Mouse (Mus musculus) right cerebral cortex, postnatal 25 days (tissue): ENCODE measurements around the gene Ap3s2.

Experiments
- DNase-seq: peaks from one replicate; pipeline ENCODE4 v3.0.0; 2022

Ap3s2 gene

DNA sequence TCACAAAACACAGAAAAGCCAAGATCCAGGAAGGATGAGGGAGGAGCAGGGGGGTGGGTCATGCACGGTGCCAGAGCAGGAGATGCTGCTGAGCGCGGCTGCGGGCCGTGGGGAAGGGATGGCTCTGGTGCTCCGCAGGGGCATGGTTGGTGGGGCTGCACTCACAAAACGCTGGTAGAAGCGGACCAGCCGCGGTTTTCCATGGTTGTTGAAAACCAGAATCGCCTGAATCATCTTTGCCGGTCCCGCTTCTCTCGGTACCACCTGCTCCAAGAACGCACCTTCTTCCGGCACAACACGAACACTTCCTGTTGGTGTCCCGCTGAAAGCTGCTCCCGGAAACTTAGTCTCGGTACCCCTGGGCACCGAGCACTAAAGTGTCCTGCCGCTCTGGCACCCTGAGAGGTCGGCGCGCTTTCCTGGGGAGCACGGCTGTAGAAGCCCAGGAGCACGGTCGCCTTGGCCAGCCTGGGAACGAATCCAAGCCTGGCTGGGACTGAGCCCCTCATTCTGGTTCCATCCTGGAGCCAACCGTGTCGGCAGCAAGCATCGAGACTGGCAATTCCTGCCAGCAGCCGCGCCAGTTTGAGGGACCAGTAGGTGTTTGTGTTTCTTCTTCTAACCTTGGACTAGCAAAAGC, at the start of gene Ap3s2:
Gene Ap3s2 (minus strand): TSS at position 306 of the 640 bp plus-strand sequence.
- DNase-seq, result peak; percentile 87

DNA sequence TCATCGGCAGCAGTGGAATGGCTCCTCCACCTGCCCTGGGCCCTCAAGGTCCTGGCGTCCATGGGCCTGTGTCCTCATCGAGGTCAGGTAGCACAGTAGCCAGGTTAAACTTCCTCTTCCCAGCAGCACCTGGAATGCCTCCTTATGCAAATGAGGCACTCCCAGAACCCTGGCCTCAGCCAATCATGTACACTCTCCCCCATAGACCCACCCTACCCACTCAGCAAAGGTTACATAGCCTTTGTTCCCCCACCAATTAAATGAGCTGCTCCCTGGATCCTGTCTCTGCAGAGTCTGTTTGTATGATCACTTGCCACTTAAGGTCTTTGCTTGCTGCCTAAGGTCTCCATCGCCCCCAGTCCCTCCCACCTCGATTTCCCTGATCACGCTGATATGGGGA, 47.9 kb upstream of the Ap3s2 start:
- no peak for DNase-seq

DNA sequence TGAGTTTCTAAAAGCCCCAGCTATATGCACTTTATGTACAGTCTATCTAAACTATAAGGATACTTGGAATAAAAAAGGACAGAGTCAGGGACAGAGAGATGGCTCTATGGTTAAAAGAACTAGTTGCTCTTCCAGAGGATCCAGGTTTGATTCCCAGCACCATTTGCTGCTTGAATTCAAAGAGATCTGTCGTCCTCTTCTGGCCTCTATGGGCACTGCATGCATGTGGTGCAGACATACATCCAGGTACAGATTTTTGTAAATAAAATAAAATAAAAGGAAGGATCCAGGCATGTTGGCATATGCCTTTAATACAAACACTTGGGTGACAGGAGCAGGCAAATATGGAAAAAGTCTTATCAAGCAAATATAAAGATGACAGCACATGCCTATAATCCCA, 41.2 kb upstream of the Ap3s2 start:
- no peak for DNase-seq

DNA sequence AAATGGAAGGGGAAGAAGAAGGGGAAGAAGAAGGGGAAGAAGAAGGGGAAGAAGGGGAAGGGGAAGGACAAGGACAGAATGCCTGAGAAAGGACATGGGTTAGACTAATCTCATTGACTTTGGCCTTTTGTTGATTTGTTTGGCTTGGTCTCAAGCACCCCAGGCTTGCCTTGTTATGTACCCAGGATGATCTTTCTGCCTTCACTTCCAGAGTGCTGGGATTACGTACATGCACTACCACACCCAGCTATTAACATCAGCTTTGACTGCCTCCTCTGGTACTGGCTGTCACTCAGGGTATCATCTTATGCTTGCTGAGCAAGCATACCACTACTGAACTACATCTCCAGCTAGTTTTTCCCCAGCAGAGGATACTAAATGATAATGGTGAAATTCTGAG, 35.7 kb upstream of the Ap3s2 start:
- DNase-seq, result no peak

DNA sequence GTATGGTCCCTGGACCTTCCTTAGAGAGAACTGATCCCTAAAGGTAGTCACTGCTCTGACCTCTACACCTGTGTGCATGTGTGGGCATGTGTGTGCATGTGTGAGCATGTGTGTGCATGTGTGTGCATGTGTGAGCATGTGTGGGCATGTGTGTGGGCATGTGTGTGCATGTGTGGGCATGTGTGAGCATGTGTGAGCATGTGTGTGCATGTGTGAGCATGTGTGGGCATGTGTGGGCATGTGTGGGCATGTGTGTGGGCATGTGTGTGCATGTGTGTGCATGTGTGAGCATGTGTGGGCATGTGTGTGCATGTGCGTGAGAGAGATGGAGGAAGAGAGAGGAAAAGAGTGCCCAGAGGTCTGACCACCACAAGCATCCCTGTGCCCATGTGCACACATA, 34.4 kb upstream of the Ap3s2 start:
- no peak for DNase-seq

DNA sequence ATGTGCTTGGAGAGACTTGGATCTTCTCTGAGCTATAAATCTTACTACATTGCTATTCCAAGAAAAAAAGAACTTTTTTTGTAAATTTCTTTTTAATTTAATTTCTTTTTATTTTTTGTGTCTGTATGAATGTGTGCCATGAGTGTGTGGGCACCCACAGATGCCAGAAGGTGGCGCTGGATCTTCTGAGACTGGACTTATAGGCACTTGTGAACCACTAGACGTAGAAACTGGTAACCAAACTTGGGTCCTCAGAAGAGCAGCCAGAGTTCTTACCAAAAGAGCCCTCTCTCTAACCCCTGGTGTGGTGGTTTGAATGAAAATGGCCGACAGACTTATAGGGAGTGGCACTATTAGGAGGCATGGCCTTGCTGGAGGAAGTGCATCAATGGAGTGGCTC, 30.6 kb upstream of the Ap3s2 start:
- DNase-seq, result no peak

DNA sequence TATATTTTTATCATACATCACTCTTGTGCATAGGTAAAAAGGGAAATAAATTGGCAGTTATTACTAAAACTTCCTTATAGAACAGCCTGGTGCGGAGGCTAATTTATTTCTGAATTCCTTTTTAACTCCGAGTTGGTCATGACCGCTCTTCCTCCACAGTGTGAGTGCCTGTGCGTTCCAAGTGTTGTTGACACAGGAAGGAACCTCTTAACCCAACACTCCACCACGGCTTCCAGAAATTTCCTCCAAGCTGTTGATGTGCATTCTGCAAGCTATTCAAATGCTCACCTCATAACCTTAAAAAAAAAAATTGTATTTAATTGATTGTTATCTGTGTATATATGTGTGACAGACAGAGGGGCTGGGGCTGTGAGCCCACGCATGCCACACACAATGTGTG, 29.8 kb upstream of the Ap3s2 start:
- no peak for DNase-seq

DNA sequence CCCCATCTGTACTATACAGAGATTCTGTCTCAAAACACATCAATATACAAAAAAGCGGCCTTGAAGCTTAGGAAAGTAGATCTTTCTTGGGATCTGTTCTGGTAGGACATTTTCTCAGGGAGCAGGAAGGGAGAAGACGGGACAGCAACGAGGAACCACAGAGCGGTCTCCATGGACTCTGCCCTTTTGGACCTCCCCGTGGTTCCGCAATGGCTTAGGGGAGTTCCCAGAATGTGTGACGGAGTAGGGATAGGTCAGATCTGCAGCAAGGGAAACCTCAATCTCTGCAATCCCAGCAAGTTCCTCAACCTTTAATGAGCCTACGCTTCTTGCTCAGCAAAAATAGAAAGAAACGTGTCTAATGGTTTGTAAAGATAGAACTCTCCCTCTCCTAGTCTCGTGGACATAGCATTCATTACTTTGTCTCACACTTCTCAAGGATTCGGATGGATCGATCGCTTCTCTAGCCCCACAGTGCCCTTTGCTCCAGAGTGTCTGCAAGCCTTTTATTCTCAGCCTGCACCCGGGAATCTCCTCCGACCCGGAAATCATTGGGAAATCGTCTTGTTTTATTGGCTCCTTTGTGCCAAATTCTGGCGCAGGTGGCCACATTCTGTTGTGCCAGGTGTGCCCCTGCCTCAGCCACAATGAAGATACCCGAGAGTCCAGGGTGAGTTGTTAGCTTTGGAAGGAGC, 15.2 kb upstream of the Ap3s2 start:
- DNase-seq, result no peak

DNA sequence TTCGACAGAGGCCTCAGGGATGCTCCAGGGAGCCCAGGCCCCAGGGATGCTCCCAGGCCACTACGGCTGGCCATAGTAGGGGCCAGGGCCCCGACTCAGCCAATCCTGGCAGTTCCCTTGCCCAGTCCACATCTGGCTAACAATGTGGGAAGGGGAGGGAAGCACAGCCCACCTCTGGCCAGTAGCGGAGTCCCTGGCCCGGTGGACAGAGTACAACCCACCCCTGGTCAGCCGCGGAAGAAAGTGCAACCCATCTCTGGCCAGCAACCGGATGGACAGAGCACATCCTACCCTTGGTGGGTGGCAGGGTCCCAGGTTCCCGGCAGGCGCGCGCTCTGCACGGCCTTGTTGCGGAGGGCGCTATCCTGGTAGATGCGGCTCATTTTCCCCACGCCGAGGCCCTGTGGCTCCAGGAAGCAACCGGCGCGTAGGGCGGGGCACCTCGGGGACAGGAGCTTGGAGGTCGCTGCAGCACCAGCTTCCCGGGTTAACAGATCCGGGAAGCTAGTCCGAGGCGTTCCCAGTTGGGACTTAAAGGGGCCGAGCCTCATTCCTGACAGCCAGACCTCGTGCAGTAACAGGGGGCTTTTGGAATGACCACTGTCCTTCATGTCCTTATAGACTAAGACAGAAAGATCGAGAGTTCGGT, 14.5 kb upstream of the Ap3s2 start, which contains the start of gene Arpin:
Gene Arpin (minus strand): TSS at position 498 of the 649 bp plus-strand sequence.
- DNase-seq, result peak; percentile 51

DNA sequence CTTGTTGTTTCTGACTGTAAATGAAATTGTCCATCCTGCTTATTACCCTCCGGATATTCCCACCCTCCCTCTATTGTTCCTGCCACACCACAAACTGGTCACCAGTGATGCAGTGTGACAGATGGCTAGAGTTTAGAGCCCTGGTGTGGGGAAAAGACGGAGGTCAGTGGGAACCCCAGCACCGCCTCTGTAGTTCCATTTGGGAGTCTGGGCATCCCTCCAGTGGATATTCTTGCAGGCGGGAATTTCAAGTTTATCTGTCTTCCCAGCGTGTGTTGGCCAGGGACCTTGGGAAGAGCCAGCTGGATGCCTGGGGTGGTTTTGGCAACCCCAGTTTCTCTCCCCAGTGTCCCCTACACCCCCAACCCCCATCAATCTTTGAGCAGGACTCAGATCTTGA, 14.0 kb upstream of the Ap3s2 start:
- DNase-seq, result no peak

DNA sequence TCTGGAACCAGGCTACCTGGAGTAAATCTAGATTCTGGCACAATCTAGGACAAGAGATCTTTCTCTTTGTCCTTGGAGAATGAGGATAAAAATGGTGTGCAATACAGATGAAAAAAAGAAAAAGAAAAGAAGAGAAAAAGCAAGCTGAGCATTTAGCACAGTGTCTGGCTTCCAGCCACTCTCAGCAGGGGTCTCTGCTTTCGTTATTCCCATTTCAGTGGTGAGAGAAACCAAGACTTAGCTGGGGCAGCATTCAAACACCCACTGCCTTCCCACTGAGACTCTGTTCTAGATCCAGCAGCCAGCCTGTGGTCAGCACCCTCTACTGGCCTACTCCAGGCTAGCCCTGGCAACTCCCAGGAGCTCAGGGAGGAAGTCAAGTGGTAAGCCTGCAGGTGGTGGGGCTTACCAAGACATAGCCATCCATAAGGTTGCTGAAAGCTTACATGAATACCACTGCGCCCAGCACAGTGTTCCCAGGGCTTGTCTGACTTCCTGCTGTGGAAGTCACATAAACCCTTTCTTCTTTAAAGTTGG, 8.1 kb upstream of the Ap3s2 start:
- no peak for DNase-seq

DNA sequence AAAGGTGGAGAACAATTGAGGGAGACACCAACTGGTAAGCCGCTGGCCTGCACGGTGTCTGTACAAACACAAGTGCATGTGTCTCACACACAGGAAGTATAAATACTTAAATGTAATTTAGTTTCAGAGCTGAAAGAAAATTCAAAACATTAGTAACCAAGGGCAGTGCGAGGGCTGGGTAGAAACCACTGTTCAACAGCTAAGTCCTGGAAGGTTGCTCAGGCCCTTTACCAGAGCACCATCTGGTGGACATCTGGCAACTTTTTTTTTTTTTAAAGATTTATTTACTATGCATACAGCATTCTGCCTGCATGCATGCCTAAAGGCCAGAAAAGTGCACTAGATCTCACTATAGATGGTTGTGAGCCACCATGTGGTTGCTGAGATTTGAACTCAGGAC, 5.9 kb downstream of the Ap3s2 start:
- no peak for DNase-seq

DNA sequence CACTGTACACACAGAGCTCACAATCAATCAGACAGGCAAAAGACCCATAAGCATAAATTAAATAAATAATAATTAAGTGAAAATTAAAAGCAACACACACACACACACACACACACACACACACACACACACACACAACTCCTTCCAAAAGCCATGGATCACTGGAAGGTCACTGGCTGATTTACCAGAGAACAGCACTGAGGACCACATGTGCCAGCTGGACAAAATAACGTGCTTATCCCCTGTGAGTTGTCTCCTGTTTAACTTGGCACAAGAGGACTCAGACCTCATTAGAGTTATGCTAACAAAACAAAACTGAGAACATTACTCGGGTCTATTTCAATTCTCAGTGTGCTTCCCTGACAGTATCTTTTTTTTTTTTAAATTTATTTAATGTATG, 13.1 kb downstream of the Ap3s2 start:
- DNase-seq, result no peak

DNA sequence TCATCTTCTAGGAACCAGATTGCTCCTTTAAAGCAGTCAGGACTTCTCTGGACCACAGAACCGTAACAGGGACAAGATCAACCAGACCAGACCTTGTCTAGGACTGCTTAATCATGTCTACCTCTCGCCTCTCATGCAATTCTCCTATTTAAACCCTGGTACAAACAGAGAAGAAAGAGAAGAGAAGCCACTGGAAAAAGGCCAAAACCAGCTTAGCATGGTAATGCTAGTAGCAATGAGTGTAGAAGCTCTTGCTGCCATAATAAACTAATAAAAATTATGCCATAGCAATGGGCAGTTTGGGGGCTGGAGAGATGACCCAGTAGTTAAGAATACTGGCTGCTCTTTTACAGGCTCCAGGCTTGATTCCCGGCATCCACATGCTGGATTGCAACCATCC, 13.5 kb downstream of the Ap3s2 start:
- no peak for DNase-seq

DNA sequence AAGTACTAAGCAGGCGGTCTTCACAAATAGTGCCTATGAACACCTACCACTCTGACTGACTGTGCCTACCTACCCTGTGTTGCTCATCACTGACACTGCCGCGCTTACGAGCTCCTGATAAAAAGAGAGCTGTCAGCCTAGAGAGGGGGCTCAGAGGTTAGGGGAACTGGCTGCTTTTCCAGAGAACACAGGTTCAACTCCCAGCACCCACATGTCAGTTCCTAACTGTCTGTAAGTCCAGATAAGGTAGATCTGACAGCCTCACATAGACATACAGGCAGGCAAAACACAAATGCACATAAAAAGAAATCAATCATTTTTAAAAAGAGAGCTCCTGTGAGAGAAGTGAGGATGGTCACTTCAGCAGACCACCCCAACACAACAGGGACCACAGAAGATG, 15.3 kb downstream of the Ap3s2 start:
- DNase-seq, result no peak

DNA sequence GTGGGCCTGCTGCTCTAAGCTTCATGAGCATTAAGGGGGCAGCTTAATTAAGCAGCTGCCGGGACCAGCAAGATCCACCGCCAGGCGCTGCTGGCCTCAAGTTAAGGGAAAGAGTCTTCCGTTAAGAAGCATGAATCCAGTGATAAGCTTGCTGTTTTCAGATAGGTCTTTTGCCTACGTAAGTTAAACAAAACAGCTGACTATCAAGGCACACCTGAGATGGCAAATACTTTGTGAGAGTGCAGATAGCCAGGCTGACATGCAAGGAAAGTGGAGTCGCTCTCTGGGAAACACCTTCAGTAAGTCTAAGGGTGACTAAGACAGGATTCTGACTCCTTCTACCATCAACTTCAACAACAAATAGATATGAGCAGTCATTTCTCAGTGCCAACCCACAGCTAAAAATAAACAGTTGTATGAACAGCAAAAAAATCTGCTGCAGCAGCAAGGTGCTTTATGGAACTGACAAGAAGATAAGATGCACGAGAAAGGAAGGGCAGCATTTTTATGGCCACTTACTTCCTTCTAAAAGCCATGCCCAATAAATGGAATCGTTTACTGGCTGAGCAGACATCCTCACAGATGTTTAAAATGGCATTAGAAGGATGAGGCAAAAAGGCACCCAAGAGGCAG, 17.2 kb downstream of the Ap3s2 start:
- DNase-seq, result no peak

DNA sequence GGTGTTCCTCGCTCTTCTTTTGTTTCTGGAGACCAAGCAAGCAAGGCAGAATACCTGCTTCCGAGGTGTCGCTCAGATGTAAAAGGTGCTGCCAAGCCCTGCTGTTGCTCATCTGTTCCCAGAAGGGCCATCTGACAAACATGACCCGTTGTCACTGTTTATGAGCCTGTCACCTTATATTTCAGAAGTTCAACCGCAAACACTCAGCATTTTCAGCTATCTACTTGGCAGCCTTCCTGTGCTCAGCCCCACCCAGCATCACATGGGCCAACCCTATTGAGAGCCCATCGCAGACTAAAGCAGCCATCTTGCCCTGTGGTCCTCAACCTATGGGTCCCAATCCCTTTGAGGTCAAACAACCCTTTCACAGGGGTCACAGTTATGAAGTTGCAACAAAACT, 19.7 kb downstream of the Ap3s2 start:
- no peak for DNase-seq

DNA sequence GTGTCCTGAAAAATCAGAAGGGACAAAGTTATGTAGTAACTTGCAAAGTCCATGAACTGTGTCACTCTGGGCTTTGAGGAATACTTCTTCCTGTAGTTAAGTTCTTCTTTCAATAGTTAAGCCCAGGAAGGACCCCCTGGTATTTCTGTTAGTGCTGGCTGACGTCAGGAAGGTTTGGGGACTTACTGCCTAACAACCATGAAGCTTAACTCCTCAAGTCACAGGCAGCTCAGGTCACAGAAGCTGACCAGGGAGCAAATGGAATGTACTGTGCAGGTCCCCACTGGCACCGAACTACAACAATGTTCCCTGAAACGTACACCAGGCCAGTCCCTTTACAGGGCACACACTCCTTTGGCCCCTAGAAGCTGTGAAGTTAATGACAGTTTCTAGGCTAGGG, 25.2 kb downstream of the Ap3s2 start:
- DNase-seq, result no peak

DNA sequence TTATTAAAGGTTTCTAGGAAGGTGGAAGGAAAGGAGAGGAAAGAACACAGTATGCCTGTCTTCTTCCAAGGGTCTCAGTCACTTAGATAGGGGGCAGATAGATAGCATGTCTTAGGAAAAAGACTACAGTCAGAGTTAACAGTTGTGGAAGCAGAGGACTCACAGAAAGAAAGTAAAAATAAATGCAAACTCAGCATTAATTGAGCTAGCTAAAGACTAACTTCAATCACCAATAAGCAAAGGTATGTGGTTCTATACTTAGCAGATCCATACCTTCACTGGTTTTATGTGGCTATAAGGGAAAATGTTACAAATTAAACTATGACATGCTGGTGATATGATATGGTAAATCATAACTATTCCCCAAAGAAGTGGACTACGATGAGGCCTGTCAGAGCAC, 25.7 kb downstream of the Ap3s2 start:
- DNase-seq, result no peak

DNA sequence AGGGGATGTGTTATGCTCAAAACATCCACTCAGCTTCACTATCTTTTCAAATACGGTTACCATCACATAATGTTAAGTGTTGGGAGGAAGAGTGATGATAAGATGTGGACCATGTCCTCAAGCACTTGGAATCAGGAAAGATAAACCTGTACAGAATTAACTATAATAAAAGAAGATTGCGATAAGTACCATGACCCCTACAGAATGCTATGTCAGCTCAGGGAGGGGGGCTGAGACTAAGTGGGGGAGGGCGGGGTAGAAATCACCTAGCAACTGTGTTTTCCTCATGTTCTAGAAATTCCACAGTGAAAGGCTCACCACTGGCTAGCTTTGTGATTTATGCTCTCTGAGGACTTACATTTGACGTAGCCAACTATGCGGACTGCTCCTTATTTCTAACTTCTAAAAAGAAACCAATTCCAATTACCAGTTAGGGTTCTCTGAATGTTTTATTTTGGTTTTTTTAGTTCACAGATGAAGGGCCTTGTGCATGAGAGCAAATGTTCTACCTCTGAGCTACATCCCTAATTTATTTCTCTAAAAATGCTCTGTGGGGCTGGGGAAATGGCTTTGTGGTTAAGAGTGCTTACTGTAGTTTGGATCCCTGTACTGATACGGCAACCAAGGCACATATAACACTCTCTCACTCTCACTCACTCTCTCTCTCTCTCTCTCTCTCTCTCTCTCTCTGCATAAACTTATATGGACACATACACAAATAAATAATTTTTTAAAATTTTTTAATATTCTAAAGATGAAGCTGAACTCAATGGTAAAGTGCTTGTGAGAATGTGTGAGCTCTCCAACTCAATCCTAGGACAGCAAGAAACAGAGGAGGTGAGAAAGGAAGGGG, 27.6 kb downstream of the Ap3s2 start:
- DNase-seq, result no peak

DNA sequence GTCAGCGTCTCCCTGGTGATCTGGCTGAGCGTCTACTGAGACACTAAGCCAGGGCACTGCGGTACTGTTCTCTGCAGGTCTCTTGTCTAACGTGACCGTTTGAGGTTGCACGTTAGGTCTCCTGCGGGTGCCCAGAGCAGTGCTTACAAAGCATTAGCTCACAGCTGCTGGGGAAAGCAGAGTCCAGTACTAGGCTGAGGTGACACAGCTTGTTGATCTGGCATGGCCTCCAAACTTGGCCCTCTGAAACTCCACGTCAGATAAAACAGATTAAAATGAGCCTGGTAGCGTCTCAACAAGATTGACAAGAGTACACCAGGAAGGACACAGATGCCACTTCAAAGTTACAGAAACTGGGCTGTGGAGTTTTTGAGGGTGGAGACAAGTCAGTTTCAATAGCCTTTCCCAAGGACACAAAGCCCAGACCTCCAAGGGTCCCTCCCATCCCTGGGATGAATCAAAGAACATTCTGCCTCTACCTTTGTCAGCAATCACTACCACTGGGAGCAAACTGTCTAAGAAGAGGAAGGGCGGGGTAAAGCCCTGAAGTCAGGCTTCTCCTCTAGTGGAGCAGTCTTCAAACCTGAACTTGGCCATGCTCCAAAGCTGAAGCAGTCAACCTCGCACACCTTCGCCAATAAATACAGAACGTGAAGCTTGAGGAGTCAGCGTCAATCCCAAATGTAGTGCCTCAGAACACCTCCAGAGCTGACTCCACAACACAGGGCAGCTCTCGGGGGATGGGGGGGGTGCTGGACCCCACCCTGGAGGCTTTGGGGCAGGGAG, 29.8 kb downstream of the Ap3s2 start:
- no peak for DNase-seq

DNA sequence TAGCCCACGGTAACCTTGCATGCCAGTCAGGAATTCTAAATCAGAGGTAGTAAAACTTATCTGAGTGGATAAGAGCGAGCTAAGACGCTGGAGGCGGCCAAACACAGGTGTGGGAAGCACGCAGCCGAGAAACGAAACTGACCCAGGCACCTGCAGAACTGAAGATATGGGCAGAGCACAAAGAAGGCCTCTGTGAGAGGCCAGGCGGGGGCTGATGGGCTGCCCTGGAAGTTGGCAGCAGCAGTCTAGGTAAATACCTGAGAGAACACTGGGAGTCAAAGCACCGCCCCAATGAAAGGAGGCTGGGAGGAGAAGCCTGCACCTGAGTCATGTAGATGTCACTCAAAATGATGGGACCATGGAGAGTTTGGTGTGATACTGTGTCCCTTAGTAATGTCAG, 31.8 kb downstream of the Ap3s2 start:
- DNase-seq, result no peak
